Mouse (Mus musculus) G1E (cell line): ENCODE measurements around the gene Ubn1.

Source experiments
- CTCF ChIP-seq: IDR thresholded peaks from 2 replicates; pipeline ENCODE4 v1.5.1; 2012; ENCODE audit warnings: low read depth, low read length, inconsistent platforms, mixed read lengths
- GATA1 ChIP-seq: IDR thresholded peaks from 2 replicates; pipeline ENCODE4 v1.6.1; 2012; ENCODE audit warnings: borderline replicate concordance, low read length, inconsistent platforms, mixed read lengths
- GATA2 ChIP-seq: IDR thresholded peaks from 2 replicates; pipeline ENCODE4 v1.6.1; 2012; ENCODE audit warnings: low read depth, low read length, inconsistent platforms, borderline replicate concordance
- POLR2AphosphoS5 ChIP-seq: IDR thresholded peaks from 2 replicates; pipeline ENCODE4 v1.6.1; 2012; ENCODE audit warnings: low read depth, low read length, inconsistent platforms; ENCODE audit not compliant: insufficient replicate concordance

DNA sequence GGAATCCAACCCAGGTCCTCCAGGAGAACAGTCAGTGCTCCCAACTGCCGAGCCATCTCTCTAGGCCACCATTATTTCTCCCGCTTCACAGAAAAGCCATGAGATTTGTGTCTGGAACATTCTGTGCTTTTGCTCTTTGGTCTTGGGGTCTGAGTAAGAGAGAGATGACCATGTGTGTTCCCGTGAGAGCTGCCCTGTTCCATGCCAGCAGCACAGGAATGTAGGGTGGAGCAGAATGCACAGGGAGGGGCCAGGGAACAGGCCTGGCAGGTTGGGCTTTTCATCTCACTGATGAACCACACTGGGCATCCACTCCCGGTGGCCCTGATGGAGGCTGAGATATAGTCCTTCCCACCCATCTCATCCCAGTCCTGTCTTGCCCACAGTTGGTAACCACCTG is 69.5 kb downstream of the Ubn1 start:
- TF ChIP-seq CTCF: no peak
- TF ChIP-seq GATA1: no peak
- TF ChIP-seq POLR2AphosphoS5: no peak
- TF ChIP-seq GATA2: no peak
